Mouse (Mus musculus) right cerebral cortex, adult 2 months (tissue): ENCODE data around the gene Ccdc191.

Experiments
- DNase-seq, 2 experiments: peaks; one replicate each; pipeline ENCODE4 v3.0.0; 2021 to 2022; ENCODE audit warnings: low spot score in 2 of 2

The Ccdc191 gene

GRCm38 (mm10) chr16:43980110-43980609 lies 90.6 kb downstream of the Ccdc191 start:
- no peak for DNase-seq

GRCm38 (mm10) chr16:43986299-43986698 lies 96.7 kb downstream of the Ccdc191 start:
- DNase-seq = no peak

- no peak for DNase-seq
Observed at GRCm38 (mm10) chr16:43994623-43995022, 105.0 kb downstream of the Ccdc191 start.

- DNase-seq = no peak
Observed at GRCm38 (mm10) chr16:43999111-43999510, 109.5 kb downstream of the Ccdc191 start.

GRCm38 (mm10) chr16:43999541-43999940 lies 109.9 kb downstream of the Ccdc191 start:
- no peak for DNase-seq

GRCm38 (mm10) chr16:44002086-44002485 lies 112.5 kb downstream of the Ccdc191 start:
- DNase-seq = no peak

- DNase-seq = no peak
Observed at GRCm38 (mm10) chr16:44011010-44011409, 121.4 kb downstream of the Ccdc191 start.
